Mouse (Mus musculus) telencephalon, adult 2 months (tissue): Measurements from ENCODE around the gene Kat2a.

Source experiments
- DNase-seq: peaks from one replicate; pipeline ENCODE4 v3.0.0-alpha.2; 2011; ENCODE audit warnings: low read depth, low spot score

Gene Kat2a

DNA sequence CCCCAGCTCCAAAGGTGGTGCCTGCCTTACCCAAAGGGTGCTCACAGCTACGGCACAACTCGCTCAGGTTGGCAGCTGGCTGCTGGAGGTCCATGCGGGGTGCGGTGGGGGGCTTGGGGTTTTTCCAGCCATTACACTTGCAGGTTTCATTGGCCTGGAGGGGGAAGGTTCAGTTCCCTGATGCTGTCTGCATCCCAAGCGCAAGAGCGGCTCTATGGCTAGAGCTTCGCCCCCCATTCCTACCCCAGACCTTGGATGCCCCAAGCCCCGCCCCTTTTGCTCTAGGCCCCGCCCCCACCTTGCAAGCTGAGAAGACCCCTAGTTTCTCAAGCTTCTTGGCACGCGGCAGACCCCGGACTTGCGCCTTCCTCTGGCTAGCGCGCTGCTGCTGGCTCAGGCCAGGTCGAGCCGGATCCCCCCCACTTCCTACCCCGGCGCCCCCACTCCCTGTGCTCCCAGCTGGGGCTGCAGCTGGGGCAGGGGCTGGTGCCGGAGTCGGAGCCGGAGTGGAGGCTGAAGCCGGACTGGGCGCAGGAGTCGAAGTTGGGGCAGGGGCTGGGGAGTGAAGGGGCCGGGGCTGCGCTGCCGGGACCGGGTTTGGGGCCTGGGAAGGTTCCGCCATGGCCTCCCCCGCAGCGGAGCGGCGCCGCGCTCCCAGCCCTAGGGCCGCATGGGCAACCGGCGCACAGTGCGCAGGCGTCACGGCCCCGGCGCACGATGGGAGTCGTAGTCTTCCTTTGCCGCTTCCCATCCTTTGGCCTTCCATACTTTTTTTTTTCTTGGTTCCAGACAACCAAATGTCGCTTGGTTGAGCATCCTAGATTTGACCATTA lies at the start of gene Kat2a:
Gene Kat2a, minus strand, starts transcription at position 683 of the 833 bp plus-strand sequence.
- peak; percentile 76 for DNase-seq

GRCm38 (mm10) chr11:100761547-100762045 lies 49.3 kb upstream of the Kat2a start:
- DNase-seq: peak; percentile 75

DNA sequence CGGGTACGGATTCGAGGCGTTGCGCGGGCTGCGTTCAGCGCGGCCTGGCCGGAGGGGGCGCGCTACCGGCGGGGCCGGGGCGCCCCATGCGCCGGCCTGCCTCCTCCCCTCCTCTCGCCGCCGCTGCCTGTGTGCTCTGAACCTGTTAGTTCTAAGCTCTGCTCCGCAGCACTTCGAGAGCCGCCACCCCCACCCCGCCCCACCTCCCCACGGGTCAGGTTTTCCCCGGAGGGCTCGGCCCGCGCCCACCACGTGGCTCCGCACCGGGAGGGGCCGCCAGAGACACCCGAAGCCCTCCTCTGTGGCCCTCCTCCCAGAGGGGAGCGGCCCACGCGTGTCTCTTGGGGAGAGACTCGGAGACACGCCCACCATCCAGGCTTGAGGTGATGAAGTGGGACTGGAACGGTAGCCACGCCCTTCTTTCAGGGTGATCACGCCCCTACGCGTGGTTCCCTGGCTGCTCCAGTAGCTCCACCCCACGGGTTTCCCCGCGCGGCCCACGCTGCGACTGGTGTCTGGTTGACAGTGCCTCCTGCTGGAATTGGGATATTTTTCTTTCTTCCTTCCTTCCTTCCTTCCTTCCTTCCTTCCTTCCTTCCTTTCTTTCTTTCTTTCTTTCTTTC lies 47.5 kb upstream of the Kat2a start, which contains the start of gene Kcnh4:
Gene Kcnh4, minus strand, starts transcription at position 332 of the 623 bp plus-strand sequence.
- peak; percentile 93 for DNase-seq

GRCm38 (mm10) chr11:100758707-100759610 lies 46.7 kb upstream of the Kat2a start:
- no peak for DNase-seq

GRCm38 (mm10) chr11:100757566-100757965 lies 45.3 kb upstream of the Kat2a start:
- DNase-seq: no peak

DNA sequence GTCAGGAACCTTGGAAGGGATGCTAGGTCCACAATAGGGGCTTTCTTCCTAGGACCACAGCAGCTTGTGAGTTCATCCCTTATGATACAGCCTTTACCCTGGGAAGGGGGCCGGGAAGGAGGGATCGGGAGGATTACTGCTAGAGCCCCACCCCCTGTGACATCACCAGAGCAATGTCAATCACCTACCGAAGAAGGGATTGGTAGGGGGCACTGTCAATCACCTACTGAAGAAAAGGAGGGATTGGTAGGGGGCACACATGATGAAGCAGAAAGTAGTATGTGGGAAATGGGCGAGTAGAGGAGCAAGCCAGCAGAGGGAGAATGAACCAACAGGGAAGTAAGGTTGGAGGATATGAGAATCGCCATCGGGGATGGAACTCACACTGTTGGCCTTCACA lies 44.2 kb upstream of the Kat2a start:
- no peak for DNase-seq

DNA sequence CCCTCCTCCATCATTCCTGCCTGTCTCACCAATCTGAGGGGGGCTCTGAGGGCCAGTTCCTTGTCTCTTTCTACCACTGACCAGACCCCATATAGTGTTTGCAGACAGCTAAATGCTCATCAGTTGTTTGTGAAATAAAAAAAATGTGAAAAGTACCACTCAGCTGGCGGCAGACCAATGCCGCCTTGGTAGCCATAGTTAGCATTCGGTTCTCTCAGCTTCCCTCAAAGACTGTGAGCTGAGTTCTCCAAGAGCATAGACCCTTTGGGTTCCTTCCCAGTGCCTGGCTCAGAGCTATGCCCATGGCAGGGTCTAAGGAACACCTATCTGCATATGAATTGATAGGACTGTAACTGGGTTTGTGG lies 42.4 kb upstream of the Kat2a start:
- DNase-seq: peak; percentile 67

GRCm38 (mm10) chr11:100754021-100754692 lies 41.9 kb upstream of the Kat2a start:
- DNase-seq: peak; percentile 78

DNA sequence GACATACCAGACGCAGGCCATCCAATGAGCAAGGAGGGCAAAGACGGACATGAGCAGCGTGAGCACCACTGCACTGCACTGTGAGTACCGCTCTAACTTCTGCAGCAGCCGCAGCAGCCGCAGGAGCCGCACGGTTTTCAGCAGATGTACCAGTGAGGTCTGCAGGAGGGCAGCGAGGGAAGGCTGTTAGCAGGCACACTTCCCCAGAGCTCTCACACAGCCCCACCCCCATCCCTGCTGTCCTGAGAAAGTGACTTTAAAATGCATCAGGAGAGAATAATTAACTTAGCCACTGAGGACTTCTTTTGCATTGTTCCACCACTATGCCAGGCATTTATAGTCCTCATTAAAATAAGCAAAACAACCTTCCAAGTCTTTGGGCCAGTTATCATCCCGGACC lies 40.0 kb upstream of the Kat2a start:
- no peak for DNase-seq

DNA sequence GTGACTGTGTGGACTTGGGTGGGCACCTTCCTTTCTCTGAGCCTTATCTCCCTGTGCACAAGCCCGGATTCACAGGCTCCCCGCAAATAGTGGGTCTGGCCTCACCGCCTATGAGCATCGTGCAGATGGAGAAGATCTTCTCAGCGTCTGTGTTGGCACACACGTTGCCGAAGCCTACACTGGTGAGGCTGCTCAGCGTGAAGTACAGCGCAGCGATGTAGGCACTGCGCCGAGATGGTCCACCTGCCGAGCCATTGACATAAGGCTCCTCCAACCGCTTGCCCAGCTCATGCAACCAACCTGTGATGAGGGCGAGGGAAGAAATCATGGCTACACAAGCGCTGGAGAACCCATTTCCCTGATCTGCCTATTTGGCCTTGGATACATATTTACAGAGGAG lies 37.9 kb upstream of the Kat2a start:
- DNase-seq: no peak

DNA sequence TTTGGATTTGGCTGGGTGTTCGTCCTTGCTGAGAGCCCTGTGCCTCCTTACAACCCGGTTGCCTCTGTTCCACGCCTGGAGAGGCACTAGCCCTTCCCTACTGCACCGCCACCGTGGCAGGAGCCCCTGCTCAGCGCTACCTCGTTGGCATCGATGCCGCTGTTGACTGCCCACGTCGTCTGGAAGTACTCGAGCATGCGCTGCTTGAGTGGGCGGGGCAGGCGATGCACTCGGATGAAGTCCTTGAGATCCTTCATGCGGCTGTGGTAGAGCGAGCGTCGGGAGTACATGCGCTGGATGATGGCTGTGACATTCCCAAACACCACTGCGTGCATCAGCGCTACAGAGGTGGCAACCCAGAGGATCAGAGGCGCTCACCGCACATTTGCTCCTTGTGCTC lies 37.2 kb upstream of the Kat2a start:
- DNase-seq: no peak

- peak; percentile 61 for DNase-seq
These were observed 36.4 kb upstream of the Kat2a start for GRCm38 (mm10) chr11:100748620-100749019.

DNA sequence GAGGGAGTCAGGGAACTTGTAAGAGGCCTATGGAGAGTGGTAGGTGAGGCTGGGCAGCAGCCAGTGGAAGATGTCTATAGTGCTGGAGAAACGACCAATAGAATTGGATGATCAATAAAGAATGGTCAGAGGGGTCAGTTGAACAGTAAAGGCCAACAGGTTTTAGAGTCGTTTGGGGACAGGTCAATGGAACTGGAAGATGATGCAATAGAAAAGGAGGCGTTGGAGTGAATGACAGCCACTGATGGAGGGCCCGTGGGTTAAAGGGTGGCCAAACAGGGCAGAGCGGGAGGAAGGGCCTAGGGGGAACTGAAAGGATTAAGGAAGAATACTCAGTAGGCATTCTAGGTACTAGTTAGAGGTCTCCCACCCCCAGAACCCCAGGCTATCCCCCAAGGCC lies 34.8 kb upstream of the Kat2a start:
- no peak for DNase-seq

DNA sequence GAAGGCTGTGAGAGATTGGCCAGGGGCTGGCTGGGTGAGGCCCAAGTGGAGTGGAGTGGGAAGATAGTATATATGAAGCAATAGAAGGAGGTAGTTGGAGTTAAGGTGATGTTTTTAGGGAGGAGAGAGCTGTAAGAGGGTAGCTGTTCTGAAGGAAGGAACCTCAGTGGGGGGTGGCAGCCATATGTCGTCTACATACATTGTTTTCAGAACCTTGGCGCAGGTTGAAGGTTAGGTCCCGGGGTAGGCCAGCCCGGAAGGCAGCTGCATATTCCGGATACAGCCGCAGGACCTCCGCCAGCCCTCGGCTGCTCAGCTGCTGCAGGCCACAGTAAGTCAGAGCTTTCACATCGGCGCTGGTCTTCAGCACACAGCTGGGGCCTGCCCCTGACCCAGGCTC lies 34.3 kb upstream of the Kat2a start:
- no peak for DNase-seq

DNA sequence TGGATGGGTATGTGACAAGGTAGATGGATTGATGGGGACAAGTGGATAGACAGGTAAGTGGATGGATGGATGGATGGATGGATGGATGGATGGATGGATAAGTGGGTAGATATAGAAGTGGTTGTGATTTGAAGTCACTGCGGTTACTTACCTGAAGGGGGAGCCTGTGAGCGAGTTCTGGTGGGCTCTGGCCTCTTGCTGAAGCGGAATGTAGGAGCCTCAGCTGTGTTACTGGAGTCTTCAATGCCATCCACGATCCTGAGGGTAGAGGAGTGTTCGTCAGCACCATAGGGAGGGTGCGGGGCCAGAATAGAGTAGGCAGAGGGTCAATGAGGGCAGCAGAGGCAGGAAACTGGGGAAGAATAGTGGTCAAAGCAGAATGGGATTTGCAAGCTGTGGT lies 32.8 kb upstream of the Kat2a start:
- DNase-seq: no peak

DNA sequence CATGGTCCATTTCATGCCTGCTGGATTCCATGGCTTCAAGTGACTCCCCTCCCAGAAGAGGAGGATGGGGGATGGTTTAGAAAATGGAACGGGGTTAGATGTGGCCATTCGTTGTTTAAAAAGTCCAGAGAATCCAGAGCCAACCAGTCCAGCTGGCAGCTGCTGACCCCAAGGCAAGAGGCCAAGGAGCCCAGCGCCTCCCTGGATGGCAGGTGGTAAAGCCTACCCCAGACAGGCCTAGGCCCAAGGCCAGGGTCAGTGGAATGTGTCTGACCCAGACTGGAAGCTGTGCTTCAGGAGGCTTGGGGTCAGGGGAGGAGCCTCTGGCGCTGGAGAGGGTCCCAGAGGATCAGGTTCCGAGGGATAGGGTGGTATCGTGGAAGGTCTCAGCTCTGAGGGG lies 29.1 kb upstream of the Kat2a start:
- DNase-seq: no peak

- no peak for DNase-seq
These were observed 26.5 kb upstream of the Kat2a start for GRCm38 (mm10) chr11:100738749-100739148.

DNA sequence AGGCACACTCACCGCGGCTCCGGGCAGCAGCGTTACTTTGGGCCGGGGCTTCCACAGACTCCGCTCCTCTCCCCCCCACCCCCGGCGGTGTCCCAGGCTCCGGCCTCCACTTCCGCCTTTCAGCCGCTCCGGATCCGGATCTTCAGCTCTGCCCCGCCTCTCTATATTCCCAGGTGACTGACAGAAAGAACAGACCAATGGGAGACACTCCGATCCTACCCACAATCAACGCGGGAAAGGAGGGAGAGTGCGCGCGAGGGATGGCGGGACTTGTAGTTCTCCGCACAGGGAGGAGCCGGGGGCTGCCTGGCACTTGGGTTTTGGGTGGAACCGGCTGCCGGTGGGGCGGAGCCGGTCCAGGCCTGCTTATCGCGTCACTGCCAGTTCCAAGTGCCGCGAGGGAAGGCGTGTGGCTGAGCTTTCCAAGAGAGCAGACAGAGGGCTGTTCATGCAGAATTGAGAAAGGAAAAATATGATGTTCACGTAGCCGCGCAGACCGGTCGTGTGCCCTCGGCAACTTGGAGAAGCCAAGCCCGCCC lies 25.9 kb upstream of the Kat2a start, which contains the start of gene Rab5c:
Gene Rab5c, minus strand, starts transcription at position 150 of the 539 bp plus-strand sequence.
- peak; percentile 99 for DNase-seq

DNA sequence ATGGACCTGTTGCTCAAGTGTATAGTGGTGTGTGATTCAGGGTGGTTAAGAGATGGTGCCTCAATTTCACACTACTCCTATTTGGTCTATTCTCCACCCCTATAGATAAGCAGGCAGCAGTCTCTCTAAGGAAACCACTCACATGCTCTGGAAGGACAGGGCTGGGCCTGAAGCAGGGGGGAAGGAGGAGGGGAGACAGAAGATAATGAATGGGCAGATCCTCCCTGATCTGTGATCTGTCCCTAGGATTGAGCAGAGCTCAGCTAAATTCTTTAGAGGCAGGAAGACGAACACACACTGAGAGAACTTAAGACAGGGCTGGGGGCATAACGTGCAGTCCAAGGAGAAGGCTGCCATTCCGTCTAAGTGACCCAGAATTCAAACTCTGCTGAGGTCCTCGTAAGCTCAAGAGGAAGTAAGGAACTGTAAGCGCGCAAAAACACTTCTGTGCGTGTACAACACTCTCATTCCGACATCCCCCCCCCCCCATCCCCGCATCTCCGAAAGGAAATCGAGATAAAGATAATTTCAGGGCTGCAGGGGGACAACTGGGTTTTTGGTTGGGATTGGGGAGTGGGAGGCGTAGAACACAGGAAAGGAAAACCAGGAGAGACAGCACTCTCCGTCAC lies 25.0 kb upstream of the Kat2a start:
- DNase-seq: no peak

DNA sequence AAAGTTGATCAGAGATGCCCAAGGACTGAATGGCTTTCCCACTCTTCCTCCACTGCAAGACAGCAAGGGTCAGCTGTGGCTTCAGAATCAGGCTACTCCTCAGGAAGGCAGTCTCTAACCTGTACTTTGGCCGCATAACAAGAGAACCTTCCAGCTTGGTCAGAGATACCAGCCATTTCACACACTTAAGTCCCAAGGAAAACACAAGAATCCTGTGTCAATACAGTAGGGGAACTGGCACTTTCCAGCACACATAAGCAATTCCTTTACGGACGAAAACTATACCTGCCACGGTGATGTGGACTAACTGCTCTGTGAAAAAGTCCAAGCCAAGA lies 24.4 kb upstream of the Kat2a start:
- DNase-seq: no peak
